Mouse (Mus musculus): ENCODE results near the gene Hspa8.

GRCm38 (mm10) chr9:40764887-40765580, 35.8 kb upstream of the Hspa8 start:
- TF ChIP-seq CTCF (IDR thresholded peaks at IDR 0.05; ENCODE audit: low read depth, low read length) (no peak), GATA1 (IDR thresholded peaks at IDR 0.05; ENCODE audit: borderline replicate concordance, low read length) (no peak), POLR2AphosphoS5 (IDR thresholded peaks at IDR 0.05; ENCODE audit: insufficient replicate concordance, low read depth, low read length) (no peak), TAL1 (conservative IDR thresholded peaks at IDR 0.05; ENCODE audit: low read depth, low read length) (no peak)
